Mouse (Mus musculus) embryonic facial prominence, embryonic 10.5 days (tissue): ENCODE measurements around the gene BC049730. TPM values are rescaled to one million over a fixed set of nuclear protein-coding genes. Genes with fewer than 3 reads are reported as not detected.
"Not testable (repeated sequence)": the region's sequence is repeated elsewhere in the genome, so short reads cannot be mapped to it uniquely, and the experiment has no call there.

Experiments used
- DNase-seq: peaks from one replicate; pipeline ENCODE4 v3.0.0-alpha.2; 2017; ENCODE audit warnings: low spot score
- H3K27ac ChIP-seq: fragments of 300-500 bp; sonication (generic); replicated peaks from 2 replicates; pipeline ENCODE4 v1.5.1; 2016; ENCODE audit warnings: mild to moderate bottlenecking
- H3K27me3 ChIP-seq: fragments of 300-500 bp; sonication (generic); replicated peaks from 2 replicates; pipeline ENCODE4 v1.6.1; 2016; ENCODE audit warnings: low read depth, mild to moderate bottlenecking; ENCODE audit not compliant: poor library complexity, severe bottlenecking
- H3K36me3 ChIP-seq: fragments of 300-500 bp; sonication (generic); replicated peaks from 2 replicates; pipeline ENCODE4 v1.6.1; 2016; ENCODE audit warnings: mild to moderate bottlenecking, moderate library complexity
- H3K4me1 ChIP-seq: fragments of 300-500 bp; sonication (generic); 2 replicates; pipeline ENCODE4 v1.6.1; 2016
- H3K4me3 ChIP-seq: fragments of 300-500 bp; sonication (generic); 2 replicates; pipeline ENCODE4 v1.5.1; 2016; ENCODE audit warnings: mild to moderate bottlenecking, moderate library complexity
- H3K9me3 ChIP-seq: fragments of 300-500 bp; sonication (generic); 2 replicates; pipeline ENCODE4 v1.6.1; 2016; ENCODE audit warnings: mild to moderate bottlenecking
- WGBS: fragments of 180-500 bp; shearing (Covaris S2); methylation state at CpG from one replicate; pipeline ENCODE4 v1.1.7; 2016; 5-methylcytosine and 5-hydroxymethylcytosine counted together
- polyA plus RNA-seq: library from polyadenylated mRNA; unstranded; fragments of >200 nt; fragmentation: Nextera tagmentation; extraction: Ambion mirVana; gene quantifications from 2 replicates; pipeline ENCODE4 v1.2.1, GENCODE M21; 2016

BC049730 gene
- polyA plus RNA-seq, 1 experiment from 2014 or later, result not detected

DNA sequence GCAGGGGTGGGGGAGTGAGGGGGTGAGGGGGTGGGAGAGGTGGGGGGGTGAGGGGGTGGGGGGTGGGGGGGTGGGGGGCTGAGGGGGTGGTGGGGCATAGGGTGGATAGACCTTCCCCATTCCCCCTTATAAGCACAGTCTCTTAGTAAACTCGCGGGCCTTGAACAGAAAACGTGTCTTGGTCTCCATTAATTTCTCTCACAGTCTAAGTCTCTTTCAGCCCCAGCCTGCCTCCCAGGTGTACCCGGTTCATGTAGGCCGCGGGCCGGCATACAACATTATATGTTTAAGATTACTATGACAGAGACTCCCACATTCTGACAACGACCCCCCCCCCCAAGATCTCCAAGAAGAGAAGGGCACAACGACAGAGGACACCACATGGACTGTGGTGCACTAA lies 6.2 kb upstream of the BC049730 start:
- DNase-seq, H3K9me3 ChIP-seq, H3K4me1 ChIP-seq, H3K4me3 ChIP-seq, H3K36me3 ChIP-seq, H3K27me3 ChIP-seq, H3K27ac ChIP-seq: not testable (repeated sequence)
- 80% methylated on average over 9 of the region's 9 CpGs for WGBS

DNA sequence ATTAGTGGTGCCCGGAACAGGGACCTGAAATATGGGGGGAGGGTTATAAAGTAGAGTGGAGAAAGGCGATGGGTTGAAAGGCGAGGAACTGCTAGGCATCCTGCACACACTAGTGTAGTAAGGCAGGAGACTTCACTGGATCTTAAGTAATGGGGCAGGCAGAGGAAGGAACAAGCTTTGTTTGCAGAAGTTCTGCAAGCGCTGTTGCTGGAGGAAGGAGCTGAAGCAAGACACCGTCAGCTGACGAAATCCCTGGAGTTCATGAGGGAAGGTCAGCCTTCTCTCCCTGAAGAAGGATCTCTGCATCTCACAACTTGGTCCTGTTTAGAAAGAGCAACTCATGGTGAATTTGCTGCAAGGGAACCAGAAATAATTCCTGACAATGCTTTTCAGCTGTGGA lies 6.0 kb downstream of the BC049730 start:
- Histone ChIP-seq H3K27me3 (no peaks in the 10 kb centered on the region), H3K27ac (no peak overlapping the region), H3K9me3 (no peaks in the 10 kb centered on the region), H3K4me1 (no peaks in the 10 kb centered on the region), H3K4me3 (no peak overlapping the region), H3K36me3 (no peaks in the 10 kb centered on the region)
- 84% methylated on average over 6 of the region's 6 CpGs for WGBS
- DNase-seq, result no peak

DNA sequence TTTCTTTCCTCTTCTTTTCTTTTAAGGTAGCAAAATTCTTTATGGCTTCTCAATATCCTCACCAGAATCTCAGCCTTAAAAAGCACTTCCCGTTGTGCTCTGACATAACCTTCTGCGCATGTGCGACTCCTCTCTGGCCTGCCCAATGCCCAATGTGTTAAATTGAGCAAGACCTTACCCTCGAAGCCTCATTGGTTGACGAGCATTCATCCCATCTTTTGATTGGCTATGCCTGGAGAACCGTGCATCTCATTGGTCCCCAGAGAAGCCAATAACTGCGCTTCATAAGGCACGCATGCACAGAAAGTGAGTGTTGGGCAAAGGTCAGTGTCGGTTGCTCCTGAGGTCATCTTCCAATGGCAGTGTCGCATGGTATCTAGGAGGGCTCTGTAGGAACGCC lies 17.8 kb downstream of the BC049730 start, which contains the start of gene Gm4763:
TSS of gene Gm4763 (minus strand) at position 101 of the 400 bp plus-strand sequence.
- WGBS, result 91% methylated on average over 11 of the region's 11 CpGs
- H3K4me3 ChIP-seq, H3K27me3 ChIP-seq, H3K4me1 ChIP-seq, H3K9me3 ChIP-seq, DNase-seq, H3K36me3 ChIP-seq, H3K27ac ChIP-seq: not testable (repeated sequence)

DNA sequence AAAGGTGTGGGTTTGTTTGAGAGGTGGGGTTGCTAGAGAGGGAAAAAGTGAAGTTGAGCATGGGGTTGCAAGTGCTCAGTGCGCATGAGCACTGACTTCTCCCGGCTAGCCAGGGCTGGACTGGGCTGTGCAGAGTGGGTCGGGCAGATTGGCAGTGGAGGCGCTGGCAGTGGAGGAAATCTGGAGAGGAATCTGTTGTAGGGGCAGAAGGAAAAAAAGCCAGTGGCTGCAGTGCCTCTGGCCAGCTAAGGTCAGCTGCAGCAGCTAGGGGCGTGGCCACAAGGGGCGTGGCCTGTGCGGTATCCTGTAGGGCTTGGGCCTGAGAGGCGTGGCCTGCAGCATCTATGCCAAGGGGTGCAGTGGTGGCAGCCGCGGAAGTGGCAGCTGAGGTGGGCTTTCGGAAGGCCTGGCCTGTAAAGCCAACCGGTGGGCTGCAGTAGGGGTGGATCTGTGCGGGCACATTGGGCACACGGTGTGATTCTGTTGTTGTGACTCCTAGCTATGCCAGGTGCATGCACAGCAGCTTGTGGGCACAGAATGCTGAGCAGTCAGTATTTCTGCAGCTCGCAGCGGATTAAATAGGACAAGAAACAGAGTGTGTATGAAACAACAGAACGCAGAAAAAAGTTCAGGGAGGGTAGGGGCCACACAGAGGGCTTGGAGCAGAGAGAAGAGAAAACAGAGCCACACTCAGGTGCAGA lies 27.1 kb downstream of the BC049730 start:
- no peaks in the 10 kb centered on the region for H3K36me3 ChIP-seq
- no peaks in the 10 kb centered on the region for H3K27me3 ChIP-seq
- DNase-seq, result peak; percentile 65
- H3K9me3 ChIP-seq, result no peaks in the 10 kb centered on the region; the same call in 1 of the 2 replicates
- H3K27ac ChIP-seq, result no peak overlapping the region; the same call in 1 of the 2 replicates
- peaks cover 11% of the 10 kb centered on the region for H3K4me1 ChIP-seq
- H3K4me3 ChIP-seq, result peak overlapping the region; percentile 38
- WGBS, result 14% methylated on average over 17 of the region's 17 CpGs

DNA sequence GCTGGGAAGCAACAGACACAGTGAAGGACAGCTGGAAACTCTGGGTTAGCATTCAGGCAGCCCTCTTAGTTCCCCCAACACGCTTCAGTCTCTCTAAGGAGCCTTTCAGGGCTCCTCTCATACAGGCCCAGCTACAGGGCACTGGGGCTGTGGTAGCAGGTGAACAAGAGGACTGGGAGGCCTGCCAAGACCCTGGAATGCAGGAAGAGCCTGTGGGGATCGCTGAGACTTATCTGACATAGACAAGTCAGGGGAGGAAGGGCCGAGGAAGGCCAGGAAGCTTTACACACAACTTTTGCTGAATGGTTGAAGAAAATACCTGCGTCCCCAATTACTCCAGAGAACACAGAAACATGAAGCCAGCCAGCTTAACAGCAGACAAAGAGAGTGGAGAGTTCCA lies 41.7 kb downstream of the BC049730 start:
- no peaks in the 10 kb centered on the region for H3K36me3 ChIP-seq
- H3K4me3 ChIP-seq, result no peak overlapping the region
- H3K4me1 ChIP-seq, result 0 out of 2 replicates have a peak, but pooled peaks cover 9% of the 10 kb centered on the region
- 52% methylated on average over 4 of the region's 4 CpGs for WGBS
- no peaks in the 10 kb centered on the region for H3K27me3 ChIP-seq
- DNase-seq, result no peak
- H3K27ac ChIP-seq, result no peak overlapping the region
- no peaks in the 10 kb centered on the region for H3K9me3 ChIP-seq

DNA sequence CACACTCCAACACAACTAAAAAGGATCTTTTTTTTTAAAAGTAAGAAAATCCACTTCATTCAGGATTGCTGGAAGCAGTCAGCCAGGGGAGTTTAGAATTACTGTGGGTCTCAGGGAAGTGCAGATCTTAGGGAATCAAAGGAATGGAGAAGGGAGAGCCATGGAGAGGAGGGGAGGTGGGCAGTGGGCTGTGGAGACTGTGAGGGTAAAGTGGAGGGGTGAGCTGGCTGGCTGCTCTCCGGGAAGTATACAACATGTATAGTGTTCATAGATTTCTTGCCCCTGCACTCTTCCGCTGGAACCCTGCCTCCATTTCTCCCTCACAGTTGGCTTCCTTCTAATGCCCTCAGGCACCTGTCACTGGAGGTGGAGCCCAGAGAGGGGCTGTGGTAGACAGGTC lies 42.6 kb downstream of the BC049730 start:
- no peaks in the 10 kb centered on the region for H3K27me3 ChIP-seq
- no peak overlapping the region for H3K27ac ChIP-seq
- H3K4me1 ChIP-seq, result 0 out of 2 replicates have a peak, but pooled peaks cover 7% of the 10 kb centered on the region
- H3K4me3 ChIP-seq, result no peak overlapping the region
- H3K36me3 ChIP-seq, result no peaks in the 10 kb centered on the region
- no peak for DNase-seq
- no peaks in the 10 kb centered on the region for H3K9me3 ChIP-seq
- 77% methylated on average over 2 of the region's 2 CpGs for WGBS

DNA sequence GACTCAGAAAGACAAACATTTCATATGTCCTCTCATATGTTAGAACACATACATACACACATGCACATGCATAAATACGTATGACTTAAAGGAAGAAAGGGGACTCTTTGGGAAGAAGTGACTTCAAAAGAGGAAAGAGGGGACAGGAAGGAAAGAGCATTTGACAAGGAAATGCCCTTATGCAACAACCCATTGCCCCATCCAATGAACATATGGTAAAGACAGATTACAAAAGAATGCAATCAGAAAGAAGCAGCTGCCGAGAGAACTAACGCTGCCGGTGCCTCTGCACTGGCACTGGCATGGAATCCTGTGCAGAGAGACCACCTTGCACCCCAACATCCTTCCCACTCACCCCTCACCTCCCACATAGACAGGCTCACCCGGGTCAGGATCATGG lies 44.4 kb downstream of the BC049730 start:
- 86% methylated on average over 5 of the region's 5 CpGs for WGBS
- Histone ChIP-seq H3K9me3 (no peaks in the 10 kb centered on the region), H3K27ac (no peak overlapping the region), H3K36me3 (no peaks in the 10 kb centered on the region), H3K4me1 (0 out of 2 replicates have a peak, but pooled peaks cover 7% of the 10 kb centered on the region), H3K27me3 (no peaks in the 10 kb centered on the region), H3K4me3 (no peak overlapping the region)
- no peak for DNase-seq

DNA sequence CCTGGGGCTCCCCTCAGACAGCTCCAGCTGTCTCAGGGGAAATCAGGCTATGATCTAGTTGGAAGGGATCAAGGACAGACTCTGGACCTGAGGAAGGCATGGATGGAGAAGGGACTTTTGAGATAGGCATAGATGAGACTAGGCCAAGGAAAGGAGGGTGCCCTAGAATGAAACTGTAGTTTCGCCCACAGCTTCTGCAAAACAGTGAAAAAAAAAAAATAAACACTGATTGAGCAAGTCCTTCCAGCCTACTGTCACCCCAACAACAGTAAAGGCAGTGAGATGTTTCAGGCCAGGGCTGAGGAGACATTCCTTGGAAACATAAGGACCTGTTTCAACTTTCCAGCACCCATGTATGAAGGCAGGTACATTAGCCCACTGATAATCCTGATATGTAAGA lies 49.5 kb downstream of the BC049730 start:
- Histone ChIP-seq H3K27ac (no peak overlapping the region), H3K27me3 (no peaks in the 10 kb centered on the region), H3K36me3 (no peaks in the 10 kb centered on the region), H3K4me3 (no peak overlapping the region), H3K9me3 (no peaks in the 10 kb centered on the region), H3K4me1 (no peaks in the 10 kb centered on the region)
- 84% methylated on average over 1 of the region's 1 CpGs for WGBS
- DNase-seq, result no peak

DNA sequence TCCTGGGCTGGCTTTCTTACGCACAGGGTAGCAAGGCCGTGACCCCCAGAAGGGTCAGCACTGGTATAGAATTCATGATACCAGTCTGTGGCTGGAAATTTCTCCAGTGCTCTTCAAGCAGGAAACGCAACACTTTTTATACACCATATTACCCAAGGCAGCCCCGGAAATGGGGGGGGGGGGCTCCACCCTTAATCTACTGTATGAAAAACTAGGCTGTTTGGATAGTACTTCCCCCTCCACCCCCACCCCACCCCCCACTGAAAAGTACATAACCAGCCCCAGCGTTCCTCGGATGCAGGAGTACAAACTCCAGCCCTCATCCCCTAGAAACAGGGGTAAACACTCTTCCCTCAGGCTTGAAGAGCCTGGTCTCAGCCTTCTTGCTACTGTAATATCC lies 51.2 kb downstream of the BC049730 start, which contains the start of gene Cd177:
TSS of gene Cd177 (minus strand) at position 101 of the 400 bp plus-strand sequence.
- no peaks in the 10 kb centered on the region for H3K4me1 ChIP-seq
- no peak within 1 kb of the TSS for H3K4me3 ChIP-seq
- H3K9me3 ChIP-seq, result no peaks in the 10 kb centered on the region
- WGBS, result 84% methylated on average over 6 of the region's 6 CpGs
- no peak within 1 kb of the TSS for H3K27ac ChIP-seq
- no peaks in the 10 kb centered on the region for H3K27me3 ChIP-seq
- no peaks in the 10 kb centered on the region for H3K36me3 ChIP-seq
- DNase-seq, result no peak

DNA sequence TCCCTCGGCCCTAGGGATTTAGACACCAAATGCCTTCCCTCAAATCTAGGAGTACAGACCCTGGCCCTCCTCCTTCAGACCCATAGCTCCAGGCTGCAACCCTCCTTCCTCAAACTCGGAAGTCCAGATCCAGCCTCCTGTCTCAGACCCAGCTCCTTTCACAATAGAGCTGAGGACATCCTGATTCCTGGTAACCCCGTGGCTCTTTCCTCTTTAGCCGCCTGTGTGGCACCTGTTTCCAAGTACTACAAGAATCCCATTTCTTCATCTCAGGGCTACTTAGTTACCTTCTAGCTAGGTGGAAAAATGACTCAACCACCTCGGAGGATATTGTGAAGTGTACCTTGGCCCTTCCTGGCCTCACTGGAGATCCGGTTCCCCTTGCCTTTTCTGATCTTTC lies 52.1 kb downstream of the BC049730 start:
- Histone ChIP-seq H3K4me3 (no peak overlapping the region), H3K27ac (no peak overlapping the region), H3K9me3 (no peaks in the 10 kb centered on the region), H3K4me1 (no peaks in the 10 kb centered on the region), H3K27me3 (no peaks in the 10 kb centered on the region), H3K36me3 (no peaks in the 10 kb centered on the region)
- no peak for DNase-seq
- 74% methylated on average over 6 of the region's 6 CpGs for WGBS

DNA sequence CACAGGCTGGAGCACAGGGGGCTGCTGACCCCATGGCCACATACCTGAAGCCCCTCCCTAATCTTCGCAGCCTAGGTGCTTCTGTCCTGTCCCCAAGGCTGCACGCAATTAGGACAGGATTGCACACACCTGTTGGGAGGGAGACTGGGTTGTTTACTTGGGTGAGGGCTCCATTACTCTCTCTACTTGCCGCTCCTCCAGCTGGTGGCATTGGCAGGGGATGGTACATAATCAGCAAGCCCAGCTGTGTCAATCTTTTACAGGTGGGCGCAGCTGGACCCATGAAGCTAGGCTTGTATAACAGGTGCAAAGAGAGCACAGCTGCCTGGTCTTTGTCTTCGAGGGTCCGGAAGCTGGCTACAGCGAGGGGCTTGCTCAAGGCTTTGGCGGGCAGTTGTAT lies 53.5 kb downstream of the BC049730 start:
- no peak overlapping the region for H3K27ac ChIP-seq
- DNase-seq, result no peak
- no peak overlapping the region for H3K4me3 ChIP-seq
- no peaks in the 10 kb centered on the region for H3K36me3 ChIP-seq
- no peaks in the 10 kb centered on the region for H3K9me3 ChIP-seq
- H3K4me1 ChIP-seq, result no peaks in the 10 kb centered on the region
- no peaks in the 10 kb centered on the region for H3K27me3 ChIP-seq
- WGBS, result 89% methylated on average over 8 of the region's 8 CpGs
